Mouse (Mus musculus) left cerebral cortex, postnatal 36 days (tissue): Measurements from ENCODE around the gene Chaf1a. TPM values are rescaled to one million over a fixed set of nuclear protein-coding genes. Genes with fewer than 3 reads are reported as not detected.
A peak's percentile ranks its signal among the peaks of the same experiment; 100 is the strongest.
"Not testable (repeated sequence)": the region's sequence is repeated elsewhere in the genome, so short reads cannot be mapped to it uniquely, and the experiment has no call there.

ENCODE experiments used
- DNase-seq, 2 experiments: peaks; one replicate each; pipeline ENCODE4 v3.0.0; 2021 to 2022; ENCODE audit warnings: low spot score in 2 of 2, mixed read lengths in 1 of 2
- intact Hi-C: fragments of 180-260 bp; cut with DNase I; formaldehyde crosslinking; loops from one replicate; pipeline ENCODE4 v1.15.1; 2025
- total RNA-seq, 2 experiments: library from RNA; stranded (reverse); gene quantifications; 2 replicates each; pipeline ENCODE4 v1.2.3; 2021

The Chaf1a gene
- total RNA-seq, 2 experiments from 2014 or later, result 2.2 to 2.7 TPM

DNA sequence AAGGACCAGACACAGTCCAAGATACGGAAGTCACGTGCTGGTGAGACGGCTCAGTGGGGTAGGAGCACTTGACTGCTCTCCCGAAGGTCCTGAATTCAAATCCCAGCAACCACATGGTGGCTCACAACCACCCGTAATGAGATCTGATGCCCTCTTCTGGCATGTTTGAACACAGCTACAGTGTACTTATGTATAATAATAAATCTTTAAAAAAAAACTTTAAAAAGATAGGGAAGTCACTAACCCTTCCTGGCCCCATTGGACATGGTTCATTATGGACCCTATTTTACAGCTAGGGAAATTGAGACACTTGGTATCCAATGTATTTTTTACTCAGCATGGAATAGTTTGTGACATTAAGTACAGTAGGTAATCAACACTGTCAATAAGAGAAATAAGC, 37.3 kb downstream of the Chaf1a start:
- intact Hi-C loops, result no loop called here
- no peak for DNase-seq

DNA sequence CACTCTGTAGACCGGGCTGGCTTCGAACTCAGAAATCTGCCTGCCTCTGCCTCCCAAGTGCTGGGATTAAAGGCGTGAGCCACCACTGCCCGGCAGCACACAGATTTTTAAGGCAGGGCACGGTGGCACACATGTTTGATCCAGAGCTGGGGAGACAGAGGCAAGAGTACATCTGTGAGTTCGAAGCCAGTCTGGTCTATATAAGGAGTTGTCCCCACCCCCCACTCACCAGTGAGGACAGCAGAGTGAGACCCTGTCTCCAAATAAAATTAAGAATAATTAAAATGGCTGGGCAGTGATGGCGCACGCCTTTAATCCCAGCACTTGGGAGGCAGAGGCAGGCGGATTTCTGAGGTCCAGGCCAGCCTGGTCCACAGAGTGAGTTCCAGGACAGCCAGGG, 38.1 kb downstream of the Chaf1a start:
- intact Hi-C loops, DNase-seq: not testable (repeated sequence)

DNA sequence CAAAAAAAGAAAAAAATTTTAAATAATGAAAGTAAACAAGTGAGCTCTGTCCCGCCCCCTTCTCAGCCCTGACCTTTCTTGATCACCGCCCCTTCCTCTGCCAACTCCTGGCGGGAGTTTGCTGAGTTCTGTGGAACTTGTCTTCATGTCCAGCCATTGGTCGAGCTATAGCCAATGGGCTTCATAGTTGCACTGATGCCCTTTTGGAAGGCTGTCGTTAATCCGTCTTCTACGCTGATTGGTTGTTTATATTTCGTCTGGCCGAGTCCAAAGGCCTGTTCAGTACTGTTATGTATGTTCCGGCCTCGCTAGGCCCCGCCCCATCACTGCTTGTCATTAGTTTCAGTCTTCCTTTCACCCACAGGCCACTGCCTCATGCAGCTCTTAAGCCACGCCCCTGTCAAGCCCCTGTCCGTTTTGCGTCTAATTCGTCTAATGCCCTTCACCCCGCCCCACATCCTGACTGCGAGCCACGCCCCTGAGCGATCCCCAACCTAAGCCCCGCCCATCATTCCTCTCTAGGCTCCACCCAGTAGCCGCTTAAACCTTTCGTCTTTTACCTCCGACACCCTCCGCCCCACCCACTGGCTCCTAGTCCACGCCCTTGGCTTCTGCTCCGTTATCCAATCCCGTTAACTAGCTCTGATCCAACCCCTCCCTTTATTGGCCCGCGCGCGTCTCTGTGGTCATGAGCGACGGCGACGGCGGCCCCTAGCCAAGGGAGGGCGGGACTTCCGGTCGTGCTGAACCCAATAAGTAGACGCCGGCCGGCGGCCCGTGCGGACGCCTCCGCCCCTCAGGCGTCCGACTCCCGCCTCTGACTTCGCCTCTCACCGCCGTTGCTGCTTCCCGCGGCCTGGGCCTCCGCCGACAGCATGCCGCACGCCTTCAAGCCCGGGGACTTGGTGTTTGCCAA, 38.9 kb downstream of the Chaf1a start, which contains the start of gene Hdgfl2:
Gene Hdgfl2 (plus strand): TSS at position 755 of the 916 bp plus-strand sequence.
- intact Hi-C loops, result no loop called here

DNA sequence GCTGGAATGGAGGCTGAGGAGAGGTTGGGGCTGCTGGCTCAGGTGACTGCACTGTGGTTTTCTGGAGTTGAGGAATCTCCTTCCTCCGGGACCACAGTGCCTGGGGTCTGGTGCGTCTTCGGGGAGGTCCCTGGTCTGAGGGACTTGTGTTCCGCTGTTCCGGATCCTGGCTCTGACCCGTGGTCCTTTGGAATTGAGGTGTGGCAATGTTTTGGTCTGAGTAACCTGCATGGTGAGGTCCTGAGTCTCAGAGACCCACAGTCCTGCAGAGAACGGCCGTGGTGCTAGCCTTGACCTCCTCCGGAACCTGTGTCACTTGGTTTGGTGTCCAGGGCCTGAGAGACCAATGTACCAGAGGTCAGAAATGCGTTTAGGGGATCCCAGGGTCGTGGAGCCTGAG, 39.7 kb downstream of the Chaf1a start:
- intact Hi-C loops, result no loop called here
- DNase-seq, result no peak

More for the DNA sequence above, 38.9 kb downstream of the Chaf1a start, which contains the start of gene Hdgfl2:
- peak; percentile 98 to 99 for DNase-seq

DNA sequence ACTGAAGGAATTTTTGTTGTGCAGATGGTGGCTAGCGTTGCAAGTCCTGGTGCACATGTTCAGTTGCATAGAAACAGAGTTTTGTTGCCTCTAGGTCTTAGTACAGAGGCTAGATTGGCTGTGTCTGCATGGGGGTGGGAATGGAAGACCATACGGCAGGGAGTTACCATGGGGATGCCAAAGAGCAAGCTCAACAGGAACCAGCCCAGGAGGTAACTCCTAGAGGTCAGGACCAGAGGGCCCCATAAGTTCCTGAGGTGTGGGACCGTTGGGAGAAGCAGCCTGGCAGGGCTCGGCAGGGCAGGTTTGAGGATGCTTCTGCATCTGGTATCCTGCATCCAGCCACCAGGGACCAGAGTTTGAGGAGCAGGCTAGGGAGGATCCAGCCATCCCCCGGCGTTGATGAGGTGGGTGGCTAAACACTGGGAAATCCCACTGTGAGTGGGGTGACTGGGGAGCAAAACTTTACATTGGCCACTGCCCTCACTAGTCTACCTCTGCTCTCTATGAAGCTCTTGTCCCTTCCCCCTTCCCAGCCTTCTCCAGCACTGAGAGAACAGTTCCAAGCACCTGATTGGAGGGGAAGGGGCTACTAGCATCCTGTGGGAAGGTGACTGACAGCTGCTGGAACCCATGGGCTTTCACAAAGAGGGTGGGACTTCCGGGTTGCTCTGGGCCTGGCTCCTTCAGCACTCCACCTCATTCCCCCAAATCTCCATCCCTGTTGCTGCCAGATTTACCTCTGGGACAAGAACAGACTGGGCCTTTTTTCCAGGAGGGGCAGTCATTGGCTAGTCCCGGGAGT, 40.7 kb downstream of the Chaf1a start:
- DNase-seq, result peak; percentile 43 to 51
- intact Hi-C loops, result no loop called here

DNA sequence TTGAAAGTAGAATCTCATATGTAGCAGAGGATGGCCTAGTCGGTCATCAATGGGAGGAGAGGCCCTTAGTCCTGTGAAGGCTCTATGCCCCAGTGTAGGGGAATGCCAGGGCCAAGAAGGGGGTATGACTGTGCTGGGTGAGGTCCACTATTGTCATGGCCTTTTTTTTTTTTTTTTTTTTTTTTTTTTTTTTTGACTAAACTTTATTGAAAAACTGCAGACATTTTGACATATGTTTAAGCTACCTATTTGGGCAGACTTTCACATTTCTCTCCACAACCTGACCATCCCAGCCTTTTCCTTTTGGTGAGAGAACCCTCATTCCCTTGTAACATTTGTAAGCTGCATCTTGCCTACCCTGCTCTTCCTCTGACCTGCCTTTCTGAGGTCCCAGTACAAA, 52.1 kb downstream of the Chaf1a start:
- DNase-seq, result no peak
- intact Hi-C loops, result no loop called here

DNA sequence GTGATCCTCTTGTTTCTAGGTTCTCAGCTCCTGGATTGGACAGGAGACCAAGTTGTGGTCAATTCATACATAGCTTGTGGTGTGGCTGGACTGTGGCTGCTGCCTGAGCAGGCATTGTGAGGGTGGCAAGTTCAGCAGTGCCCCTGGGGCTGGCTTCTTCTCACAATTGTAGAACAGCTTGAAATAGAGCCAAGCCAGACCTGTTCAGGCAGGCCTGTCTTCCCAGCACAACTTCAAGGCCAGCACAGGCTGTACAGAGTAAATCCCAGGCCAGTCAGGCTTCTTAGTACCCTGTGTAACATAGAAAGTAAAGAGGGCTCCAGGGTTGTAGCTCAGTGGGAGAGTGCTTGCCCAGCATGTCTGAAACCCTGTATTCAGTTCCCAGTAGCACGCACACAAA, 52.6 kb downstream of the Chaf1a start:
- intact Hi-C loops, result no loop called here
- DNase-seq, result no peak

DNA sequence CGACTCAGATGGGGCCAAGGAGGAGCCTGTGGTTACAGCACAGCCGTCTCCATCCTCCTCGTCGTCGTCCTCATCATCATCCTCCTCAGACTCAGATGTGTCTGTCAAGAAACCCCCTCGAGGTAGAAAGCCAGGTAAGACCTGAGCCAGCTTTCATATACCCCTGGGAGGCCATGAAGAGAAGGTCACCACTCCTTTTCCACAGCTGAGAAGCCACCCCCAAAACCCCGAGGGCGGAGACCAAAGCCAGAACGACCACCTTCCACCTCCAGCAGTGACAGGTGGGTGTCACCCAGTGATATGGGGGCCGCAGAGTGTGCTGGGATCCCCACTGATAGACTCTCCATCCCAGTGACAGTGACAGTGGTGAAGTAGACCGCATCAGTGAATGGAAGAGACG, 56.6 kb downstream of the Chaf1a start:
- no peak for DNase-seq
- intact Hi-C loops, result no loop called here

DNA sequence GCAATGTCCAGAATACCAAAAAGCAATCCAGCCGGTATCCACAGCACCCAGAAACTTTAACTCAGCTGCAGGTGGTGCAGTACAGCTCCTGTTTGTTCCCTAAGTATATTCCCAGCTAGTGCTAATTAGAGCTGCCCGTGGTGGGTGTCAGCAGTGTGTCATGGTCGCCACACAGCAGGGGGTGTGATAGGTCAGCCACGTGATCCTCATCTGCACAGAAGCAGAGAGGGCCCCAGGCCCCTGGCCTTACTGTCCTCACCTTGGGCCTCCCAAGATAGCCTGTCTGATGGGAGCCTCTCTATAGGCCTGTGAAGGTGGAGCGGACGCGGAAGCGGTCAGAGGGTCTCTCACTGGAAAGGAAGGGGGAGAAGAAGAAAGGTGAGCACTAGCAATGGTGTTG, 57.9 kb downstream of the Chaf1a start:
- intact Hi-C loops, result no loop called here

DNA sequence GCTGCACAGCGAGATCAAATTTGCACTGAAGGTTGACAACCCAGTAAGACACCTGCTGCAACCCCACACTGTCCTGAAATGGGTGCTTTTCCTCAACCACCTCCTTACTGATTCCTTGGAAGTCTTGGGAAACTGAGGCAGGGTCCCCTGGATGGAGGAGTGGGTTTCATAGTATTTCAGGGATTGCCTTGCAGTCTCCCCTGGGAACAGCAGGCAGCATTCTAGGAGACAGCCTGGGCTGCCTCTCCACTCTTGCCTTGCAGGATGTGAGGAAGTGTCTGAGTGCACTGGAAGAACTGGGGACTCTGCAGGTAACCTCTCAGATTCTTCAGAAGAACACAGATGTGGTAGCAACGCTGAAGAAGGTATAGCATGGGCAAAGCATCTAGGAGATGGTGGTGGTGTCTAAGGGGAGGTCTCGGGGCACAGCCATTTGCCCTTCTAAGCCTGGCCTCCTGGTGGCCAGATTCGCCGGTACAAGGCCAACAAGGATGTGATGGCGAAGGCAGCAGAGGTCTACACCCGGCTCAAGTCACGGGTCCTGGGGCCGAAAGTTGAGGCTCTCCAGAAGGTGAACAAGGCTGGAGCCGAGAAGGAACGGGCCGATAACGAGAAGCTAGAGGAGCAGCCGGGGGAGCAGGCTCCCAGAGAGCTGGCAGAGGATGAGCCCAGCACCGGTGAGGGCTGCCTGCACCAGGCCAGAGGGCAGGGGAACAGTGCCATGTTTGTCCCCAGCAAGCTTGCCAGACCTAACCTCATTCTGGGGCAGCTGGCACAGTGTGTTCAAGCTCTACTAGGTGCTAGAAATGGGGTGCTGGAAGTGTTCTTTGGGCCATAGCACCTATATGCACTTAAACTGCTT, 58.7 kb downstream of the Chaf1a start:
- intact Hi-C loops, result no loop called here
- no peak for DNase-seq

More for the DNA sequence above, 57.9 kb downstream of the Chaf1a start:
- no peak for DNase-seq

DNA sequence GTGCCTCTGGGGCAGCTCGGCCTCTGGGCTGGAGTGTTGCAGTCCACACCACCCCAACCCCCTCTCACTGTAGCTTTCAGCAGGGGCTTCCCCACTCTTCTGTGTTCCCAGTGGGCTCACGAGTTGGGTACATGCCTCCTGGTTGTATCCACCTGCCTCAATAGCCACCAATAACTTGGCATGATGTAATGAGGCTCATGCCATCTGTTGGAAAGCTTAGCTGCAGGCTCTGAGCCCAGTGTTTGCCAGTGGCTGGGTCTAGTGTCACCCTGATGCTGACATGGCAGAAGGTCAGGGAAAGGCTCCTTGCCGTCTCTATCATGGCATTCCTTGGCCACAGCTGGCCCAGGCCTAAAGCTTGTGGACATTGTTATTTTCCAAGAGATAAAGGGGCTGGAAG, 60.6 kb downstream of the Chaf1a start:
- DNase-seq, result no peak
- intact Hi-C loops, result no loop called here

DNA sequence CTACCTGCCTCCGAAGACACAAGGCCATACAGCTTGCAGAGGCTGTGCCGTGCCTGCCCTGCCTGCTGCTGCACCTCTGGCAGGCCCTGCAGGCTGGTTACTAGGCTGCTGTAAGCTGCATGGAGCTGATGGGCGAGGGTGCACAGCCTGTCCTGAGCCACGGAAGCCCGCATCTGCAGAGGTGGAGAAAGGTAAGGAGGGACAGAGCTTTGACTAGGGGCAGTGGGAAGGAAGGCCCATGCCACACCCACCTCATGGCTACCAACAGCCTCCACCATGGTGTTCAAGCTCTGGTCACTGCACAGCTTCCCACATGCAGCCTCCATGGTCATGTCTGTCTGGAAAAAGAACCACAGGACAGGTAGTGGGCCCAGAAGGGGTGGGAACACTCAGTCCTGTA, 61.9 kb downstream of the Chaf1a start:
- intact Hi-C loops, result no loop called here
- no peak for DNase-seq

DNA sequence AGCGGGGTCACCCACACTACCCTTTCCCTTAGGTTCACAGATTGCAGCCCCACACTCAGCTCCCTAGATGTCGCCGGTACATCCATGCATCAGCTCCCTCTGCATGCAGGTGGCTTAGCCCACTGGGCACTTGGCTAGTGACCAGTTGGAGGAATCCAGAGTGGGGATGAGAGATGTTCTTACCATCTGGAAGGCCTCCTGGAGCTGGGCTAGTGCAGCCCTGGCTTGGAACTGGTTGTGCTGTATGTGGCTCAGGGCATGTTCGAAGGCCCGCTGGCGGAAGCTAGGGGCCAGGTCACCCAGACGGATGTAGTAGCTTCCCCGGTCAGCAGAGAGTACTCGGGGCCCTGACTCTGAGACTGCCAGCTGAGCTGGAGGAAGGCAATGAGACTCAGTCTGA, 62.7 kb downstream of the Chaf1a start:
- intact Hi-C loops, result no loop called here
- DNase-seq, result no peak

DNA sequence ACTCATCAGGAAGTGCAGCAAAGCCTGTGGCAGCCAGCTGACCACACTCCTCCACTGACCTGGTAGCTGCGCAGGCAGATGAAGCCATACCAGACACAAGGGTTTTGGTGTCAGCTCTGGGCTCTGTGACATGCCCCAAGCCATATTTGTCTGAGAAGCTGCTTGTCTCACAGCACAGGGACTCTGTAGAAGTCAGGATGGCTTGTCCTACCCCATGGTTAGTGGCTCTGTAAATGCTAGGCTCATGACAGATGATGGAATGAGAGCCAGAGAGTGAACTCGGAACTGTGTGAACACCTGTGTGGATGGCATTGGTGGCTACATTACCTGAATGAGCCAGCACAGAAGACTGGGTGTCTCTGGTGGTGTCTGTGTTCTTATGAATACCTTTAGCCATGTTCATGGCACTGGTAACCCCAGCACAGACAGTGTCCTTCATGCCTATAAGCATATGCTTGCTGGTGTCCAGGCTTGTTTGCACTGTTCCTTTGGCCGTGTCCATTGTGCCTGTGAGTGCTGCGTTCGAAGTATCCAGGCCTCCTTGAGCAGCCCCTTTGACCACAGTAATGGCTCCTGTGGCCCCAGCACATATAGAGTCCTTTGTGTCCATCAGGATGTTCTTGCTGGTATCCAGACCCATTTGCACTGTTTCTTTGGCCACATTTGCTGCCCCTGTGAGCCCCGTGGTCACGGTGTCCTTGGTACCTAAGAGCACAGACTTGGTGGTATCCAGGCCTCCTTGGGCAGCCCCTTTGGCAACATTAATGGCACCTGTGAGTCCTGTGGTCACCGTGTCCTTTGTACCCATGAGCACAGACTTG, 63.4 kb downstream of the Chaf1a start:
- DNase-seq, result no peak
- intact Hi-C loops, result no loop called here

DNA sequence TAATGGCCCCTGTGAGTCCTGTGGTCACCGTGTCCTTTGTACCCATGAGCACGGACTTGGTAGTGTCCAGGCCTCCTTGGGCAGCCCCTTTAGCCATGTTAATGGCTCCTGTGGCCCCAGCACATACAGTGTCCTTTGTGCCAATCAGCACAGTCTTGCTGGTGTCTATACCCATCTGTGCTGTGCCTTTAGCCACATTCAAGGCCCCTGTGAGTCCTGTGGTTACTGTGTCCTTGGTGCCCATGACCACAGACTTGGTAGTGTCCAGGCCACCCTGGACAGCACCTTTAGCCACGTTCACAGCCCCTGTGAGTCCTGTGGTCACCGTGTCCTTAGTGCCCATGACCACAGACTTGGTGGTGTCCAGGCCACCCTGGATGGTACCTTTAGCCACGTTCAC, 64.6 kb downstream of the Chaf1a start:
- DNase-seq, intact Hi-C loops: not testable (repeated sequence)

DNA sequence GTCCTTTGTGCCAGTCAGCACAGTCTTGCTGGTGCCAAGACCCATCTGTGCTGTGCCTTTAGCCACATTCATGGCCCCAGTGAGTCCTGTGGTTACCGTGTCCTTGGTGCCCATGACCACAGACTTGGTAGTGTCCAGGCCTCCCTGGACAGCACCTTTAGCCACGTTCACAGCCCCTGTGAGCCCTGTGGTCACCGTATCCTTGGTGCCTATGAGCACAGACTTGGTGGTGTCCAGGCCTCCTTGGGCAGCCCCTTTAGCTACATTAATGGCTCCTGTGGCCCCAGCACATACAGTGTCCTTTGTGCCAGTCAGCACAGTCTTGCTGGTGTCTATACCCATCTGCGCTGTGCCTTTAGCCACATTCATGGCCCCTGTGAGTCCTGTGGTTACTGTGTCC, 66.2 kb downstream of the Chaf1a start:
- DNase-seq, intact Hi-C loops: not testable (repeated sequence)

DNA sequence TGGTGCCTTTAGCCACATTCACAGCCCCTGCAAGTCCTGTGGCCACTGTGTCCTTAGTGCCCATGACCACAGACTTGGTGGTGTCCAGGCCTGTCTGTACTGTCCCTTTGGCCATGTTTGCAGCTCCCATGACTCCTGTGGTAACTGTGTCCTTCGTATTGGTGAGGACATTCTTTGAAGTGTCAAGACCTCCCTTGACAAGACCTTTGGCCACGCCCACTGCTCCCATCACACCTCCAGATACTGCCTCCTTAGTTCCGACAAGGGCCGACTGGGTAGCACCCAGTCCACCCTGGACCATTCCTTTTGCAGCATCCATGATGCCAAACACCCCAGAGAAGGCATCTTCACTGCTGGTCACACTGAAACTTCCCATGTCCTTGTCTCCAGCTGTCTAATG, 66.7 kb downstream of the Chaf1a start:
- no peak for DNase-seq
- intact Hi-C loops, result no loop called here

DNA sequence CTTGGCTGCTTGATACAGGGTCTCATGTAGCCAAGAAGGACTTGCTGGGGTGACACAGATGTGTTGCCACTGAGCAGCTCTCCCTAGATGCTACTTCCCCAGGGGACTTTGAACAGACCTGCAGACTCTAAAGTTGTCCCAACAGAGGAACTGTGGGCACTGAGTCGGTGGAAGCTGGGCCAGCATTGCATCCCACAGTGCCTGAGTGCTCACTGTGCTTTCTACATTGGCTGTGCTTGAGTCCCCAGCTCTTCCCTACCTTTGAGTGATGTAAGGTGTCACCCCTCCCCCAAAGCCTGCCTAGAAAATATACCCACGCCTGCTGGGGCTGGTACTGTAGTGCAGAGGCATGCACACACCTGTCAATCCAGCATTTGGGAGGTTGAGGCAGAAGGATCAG, 67.5 kb downstream of the Chaf1a start:
- intact Hi-C loops, result no loop called here
- DNase-seq, result no peak
